Mouse (Mus musculus) thymus, postnatal 0 days (tissue): ENCODE measurements at regions not wholly inside any gene's neighbourhood (a gene's known extent, or its start where the extent isn't known, plus 50 kb on each side); places are given as distances from the start of the nearest gene placed in this dataset.
A peak's percentile ranks its signal among the peaks of the same experiment; 100 is the strongest.

ENCODE experiments used
- DNase-seq: peaks from one replicate; pipeline ENCODE4 v3.0.0-alpha.2; 2015; ENCODE audit warnings: low spot score

- DNase-seq = no peak
Measured at GRCm38 (mm10) chr2:159019921-159020534, 225.4 kb downstream of the Dhx35 start.

GRCm38 (mm10) chr2:159032147-159032546, 237.5 kb downstream of the Dhx35 start:
- no peak for DNase-seq

- DNase-seq = no peak
Measured at GRCm38 (mm10) chr2:159039916-159040315, 245.3 kb downstream of the Dhx35 start.

- DNase-seq = no peak
Measured at GRCm38 (mm10) chr2:159053534-159053933, 258.9 kb downstream of the Dhx35 start.

GRCm38 (mm10) chr2:159053936-159054335, 259.3 kb downstream of the Dhx35 start:
- peak; percentile 20 for DNase-seq

GRCm38 (mm10) chr2:159054451-159054850, 259.8 kb downstream of the Dhx35 start:
- DNase-seq = no peak

GRCm38 (mm10) chr2:159055780-159056179, 261.2 kb downstream of the Dhx35 start:
- no peak for DNase-seq

- no peak for DNase-seq
Measured at GRCm38 (mm10) chr2:159056960-159057359, 262.4 kb downstream of the Dhx35 start.

GRCm38 (mm10) chr2:159057506-159057905, 262.9 kb downstream of the Dhx35 start:
- DNase-seq = no peak

GRCm38 (mm10) chr2:159062266-159062665, 267.7 kb downstream of the Dhx35 start:
- no peak for DNase-seq

- DNase-seq = no peak
Measured at GRCm38 (mm10) chr2:159062666-159063065, 268.1 kb downstream of the Dhx35 start.

- no peak for DNase-seq
Measured at GRCm38 (mm10) chr2:159064403-159064970, 269.9 kb downstream of the Dhx35 start.

- no peak for DNase-seq
Measured at GRCm38 (mm10) chr2:159067506-159067905, 272.9 kb downstream of the Dhx35 start.

GRCm38 (mm10) chr2:159068303-159069020, 273.9 kb downstream of the Dhx35 start:
- DNase-seq = no peak

- no peak for DNase-seq
Measured at GRCm38 (mm10) chr2:159069180-159069579, 274.6 kb downstream of the Dhx35 start.

GRCm38 (mm10) chr2:159072997-159073690, 278.5 kb downstream of the Dhx35 start:
- DNase-seq = no peak

GRCm38 (mm10) chr2:159079836-159080235, 285.2 kb downstream of the Dhx35 start:
- no peak for DNase-seq

GRCm38 (mm10) chr2:159080784-159081544, 286.4 kb downstream of the Dhx35 start:
- DNase-seq = no peak

- no peak for DNase-seq
Measured at GRCm38 (mm10) chr2:159086836-159087235, 292.2 kb downstream of the Dhx35 start.

- no peak for DNase-seq
Measured at GRCm38 (mm10) chr2:159088196-159088595, 293.6 kb downstream of the Dhx35 start.

GRCm38 (mm10) chr2:159096667-159097066, 302.1 kb downstream of the Dhx35 start:
- DNase-seq = no peak
